Mouse (Mus musculus) spleen, embryonic (tissue): ENCODE data around the gene Gsk3a.

Experiments used
- CTCF ChIA-PET: fragments of 350-600 bp; sonication (Branson Sonifier 250); formaldehyde crosslinking; loops from one replicate; lab custom pipeline; 2022; lab: Charles Lee

The Gsk3a gene

DNA sequence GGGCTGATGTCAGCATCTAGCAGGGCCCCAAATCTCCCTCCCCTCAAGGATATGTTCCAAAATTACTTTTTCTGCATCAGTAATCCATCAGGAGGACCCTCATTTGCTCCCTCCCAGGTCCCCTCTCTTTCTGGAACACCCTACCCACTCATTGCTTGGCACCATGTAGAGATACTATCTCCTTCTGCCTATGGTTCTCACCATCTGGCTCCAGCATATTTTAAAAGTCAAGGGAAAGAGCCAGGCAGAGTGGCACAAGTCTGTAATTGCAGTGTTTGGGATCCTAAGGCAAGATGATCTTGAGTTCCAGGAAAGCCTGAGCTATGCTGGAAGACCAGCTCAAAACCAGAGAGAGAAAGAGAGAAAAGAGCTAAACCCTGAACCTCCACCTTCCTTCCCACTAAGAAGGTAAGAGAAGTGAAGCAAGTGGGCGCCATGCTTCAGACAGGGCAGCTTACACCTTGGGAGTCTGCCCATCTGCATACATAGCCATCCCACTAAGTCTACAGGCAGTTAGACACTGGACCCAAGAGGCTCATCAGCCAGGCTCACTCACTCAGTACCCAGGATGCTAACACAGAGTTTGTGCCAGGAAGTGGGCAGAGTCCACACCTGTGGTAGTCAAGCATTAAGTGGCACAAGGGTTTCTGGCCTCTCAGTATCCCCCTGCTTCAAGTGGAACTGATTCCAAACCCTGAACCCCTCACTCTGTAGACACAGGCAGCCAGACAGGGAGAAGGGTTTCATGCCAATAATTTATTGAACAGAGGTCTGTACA lies 9.9 kb downstream of the Gsk3a start:
- CTCF ChIA-PET, result no interaction called here

DNA sequence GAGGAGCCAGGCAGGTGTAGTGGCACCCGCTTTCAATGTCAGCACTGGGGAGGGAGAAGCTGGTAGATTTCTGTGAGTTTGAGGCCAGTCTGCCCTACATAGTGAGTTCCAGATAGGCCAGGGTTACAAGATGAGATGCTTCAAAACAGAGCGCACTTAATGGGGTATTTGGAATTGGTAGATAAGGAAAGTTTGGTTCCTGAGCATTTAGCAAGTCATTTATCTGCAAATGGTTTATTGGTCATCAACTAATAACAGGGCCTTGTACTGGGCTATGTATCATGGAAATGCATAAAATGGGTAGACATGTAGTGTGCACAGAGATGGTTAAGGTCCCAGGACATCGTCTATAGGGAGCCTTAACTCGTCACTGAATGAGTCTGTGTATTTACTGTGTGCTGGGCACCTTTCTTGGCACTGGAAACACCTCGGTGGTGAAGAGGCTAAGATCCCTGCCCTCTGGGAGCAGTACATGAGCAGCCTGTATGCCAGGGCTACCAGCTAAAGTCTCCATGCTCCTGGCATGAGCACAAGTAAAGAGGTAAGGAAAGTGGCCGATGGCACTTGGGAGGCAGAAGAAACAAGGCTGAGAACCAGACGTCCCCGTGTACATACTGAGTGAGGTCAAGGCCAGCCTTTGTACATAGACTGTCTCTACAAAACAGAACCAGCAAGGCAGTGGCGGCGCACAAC lies 15.2 kb downstream of the Gsk3a start:
- CTCF ChIA-PET, result no interaction called here

DNA sequence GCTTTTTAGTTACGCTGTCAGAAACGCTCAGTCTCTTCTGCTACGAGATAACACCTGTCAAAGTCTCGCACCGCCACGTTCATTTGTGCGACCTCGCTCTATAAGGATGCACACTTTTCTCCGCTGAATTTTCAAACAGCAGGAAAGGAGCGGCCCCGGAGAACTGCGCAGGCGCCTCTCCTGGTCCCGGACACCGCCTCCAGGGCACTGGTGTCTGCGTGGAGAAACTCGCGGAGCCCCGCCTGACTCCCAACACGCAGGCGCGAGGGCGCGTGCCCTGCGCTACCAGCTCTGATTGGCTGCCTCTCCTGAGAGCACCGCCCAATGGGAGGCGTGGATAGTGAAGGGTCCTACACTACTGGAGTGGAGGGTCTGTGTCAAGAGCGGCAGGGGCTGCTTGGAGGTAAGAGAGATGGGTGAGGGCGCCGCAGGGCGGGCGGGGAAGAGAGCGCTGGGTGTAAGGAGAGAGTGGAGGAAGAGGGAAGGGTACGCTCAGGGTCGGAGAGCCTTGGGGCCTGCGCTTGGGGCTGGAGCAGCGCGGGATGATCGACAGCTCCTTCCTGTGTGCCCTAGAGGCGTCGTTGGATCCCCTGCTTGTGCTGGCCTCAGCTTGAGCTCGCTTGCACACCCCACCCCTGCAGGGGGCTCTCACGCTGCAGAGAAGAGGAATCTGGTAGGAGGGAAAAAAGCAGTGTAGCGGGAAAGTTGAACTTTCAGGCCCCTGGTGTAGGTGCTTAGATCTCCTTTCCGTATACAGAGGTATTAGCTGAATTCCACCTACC lies 16.4 kb downstream of the Gsk3a start, which contains the start of gene Zfp526:
Gene Zfp526 (plus strand): TSS at position 324 of the 782 bp plus-strand sequence.
- CTCF ChIA-PET, result no interaction called here

DNA sequence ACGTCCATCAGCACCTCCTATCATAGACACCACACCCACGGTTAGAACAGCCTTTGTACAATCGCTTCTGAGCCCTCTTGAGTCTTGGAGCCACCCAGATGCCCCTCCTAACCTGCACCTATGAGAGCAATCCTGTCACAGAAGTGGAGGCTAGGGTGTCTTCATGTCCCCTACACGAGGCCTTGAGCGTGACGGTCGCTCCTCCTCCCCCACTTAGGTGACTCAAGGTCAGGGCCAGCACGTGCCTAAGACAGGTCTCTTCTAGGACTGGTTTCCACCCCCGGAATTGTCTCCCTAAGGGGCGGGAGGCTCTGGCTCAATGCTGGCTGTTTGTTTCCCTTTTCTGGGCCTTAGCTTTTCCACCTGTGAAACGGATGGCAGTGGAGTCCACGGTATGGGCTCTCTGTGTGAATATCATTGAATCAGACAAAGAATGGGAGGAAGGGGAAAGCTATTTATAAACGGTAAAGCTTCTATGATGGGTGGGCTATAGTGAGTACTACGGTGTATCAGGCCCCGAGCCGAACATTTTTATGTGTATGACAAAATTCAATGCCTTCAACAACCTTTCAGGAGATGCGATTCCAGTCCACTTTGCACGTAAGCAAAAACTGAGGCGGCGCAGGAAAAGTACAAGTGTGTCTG lies 17.1 kb downstream of the Gsk3a start, which contains the start of gene Dedd2:
Gene Dedd2 (minus strand): TSS at position 159 of the 645 bp plus-strand sequence.
- CTCF ChIA-PET, result no interaction called here

DNA sequence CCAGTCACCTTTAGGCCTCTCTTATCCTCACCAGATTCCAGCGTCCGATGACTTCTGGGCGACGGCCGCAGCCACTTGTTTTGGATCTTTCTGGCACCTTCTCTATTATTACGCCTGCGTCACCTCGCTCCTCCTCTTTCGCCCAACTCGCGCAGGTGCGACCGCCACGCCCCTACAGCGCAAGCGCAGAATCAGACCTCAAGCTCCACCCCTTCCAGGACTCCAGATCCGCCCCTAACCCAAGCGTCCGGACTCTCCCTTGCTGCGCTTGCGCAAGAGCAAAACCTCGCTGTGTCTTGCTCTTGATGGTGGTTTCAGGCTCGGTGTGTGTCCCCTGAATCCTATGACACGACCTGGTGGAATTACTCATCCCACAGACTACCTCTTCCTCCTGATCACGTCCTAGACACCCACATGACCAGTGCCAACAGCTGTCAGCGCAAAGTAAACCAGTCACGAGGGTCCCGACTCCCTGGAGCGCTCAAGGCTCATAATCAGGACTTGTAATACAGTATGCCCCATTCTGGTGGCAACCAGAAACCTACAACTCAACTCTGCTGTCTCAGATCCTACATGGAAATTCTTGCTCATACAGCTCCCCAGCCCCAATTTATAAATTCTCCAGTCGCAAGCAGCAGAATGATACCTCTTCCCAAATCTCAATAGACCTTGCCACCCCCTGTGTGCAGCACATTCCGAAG lies 17.7 kb downstream of the Gsk3a start:
- CTCF ChIA-PET, result interaction anchor here (0.9 kb wide), 1 partner anchor 127 kb away, joined by 3 read pairs; no protein-coding TSS in a partner anchor

DNA sequence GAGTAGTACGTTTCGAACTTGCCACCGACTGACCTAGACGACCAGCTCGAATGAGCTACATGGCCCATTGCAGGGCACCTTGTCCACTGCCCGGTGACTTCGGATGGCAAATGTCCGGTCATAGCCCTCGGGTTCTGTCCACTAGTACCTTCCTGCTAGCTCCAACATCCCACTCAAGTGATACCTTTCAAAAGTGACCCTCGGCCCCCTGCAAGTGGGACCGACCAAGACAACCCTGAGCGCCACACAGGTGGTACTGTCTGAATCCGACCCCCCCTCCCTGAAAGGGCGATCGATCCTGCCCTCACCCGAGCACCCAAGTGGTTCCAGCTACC lies 18.3 kb downstream of the Gsk3a start:
- CTCF ChIA-PET, result interaction anchor here (0.9 kb wide), 1 partner anchor 127 kb away, joined by 3 read pairs; no protein-coding TSS in a partner anchor

DNA sequence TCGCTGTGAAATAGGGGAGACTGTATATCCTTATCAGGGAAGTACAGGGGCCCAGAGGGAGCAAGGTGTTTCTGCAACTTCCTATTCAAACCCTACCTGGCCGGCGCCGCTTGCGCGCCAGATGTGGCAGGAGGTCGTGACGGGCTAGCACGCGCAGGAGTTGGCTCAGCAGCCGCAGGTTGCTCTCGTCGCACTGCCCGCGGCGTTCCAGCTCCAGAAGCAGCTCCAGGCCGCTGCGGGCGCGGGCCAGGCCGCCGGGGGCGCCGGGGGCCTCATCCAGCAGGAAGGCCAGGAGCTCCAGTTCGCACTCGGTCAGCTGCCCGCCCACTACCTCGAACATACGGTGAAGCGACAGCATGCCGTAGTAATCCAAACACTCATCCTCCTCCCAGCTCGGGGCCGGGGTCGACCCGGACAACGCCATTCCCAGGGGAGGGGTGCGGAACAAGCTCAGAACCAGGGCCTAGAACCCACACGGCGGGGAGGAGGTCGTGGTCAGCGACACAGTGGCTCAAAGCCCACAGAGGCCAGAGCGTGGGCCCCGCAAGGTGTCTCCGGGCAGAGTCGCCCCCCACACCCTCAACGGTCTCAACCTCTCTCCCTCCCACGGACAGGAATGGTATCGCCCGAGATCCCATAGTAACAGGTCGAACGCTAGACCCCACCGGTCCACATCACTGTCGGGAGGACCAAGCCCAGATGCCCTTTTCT lies 18.8 kb downstream of the Gsk3a start:
- CTCF ChIA-PET, result interaction anchor here (0.7 to 1.5 kb wide), 2 partner anchors 15 to 55 kb away, joined by 3 to 4 read pairs; no protein-coding TSS in a partner anchor

DNA sequence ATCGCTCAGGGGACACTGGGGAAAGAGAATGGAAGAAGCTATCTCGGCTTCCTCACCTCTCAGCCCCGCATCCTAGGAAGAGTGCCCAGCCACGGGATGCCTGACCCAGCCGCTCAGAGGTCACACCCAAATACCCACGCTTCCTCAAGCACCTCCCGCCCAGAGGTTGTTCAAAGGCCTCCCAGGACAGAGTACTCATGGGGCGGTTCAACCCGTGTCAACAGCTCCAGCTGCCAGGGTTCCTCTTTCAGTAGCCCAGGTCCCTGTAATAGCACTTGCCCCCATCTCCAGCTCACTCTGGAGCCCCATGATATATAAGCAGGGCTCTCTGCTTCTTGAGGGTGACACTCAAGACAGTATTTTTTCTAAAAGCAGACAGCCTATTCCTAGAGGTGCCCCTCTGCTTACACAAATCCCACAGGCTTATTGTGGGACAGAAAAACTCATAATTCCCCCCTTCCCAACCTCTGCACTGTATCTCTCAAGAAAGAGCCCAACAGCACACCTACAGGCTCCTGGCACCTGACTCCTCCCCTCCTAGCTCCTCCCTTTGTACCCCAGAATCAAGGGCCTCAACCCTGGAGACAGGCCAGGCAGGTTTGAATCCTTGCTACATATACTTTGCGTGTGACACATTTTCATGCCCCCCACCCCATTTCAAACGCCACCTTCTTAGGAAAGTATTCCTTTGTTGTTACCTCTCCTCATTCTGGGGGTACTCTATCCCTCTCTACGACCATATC lies 19.8 kb downstream of the Gsk3a start:
- CTCF ChIA-PET, result interaction anchor here (1.5 kb wide), 1 partner anchor 56 kb away, joined by 4 read pairs; no protein-coding TSS in a partner anchor

DNA sequence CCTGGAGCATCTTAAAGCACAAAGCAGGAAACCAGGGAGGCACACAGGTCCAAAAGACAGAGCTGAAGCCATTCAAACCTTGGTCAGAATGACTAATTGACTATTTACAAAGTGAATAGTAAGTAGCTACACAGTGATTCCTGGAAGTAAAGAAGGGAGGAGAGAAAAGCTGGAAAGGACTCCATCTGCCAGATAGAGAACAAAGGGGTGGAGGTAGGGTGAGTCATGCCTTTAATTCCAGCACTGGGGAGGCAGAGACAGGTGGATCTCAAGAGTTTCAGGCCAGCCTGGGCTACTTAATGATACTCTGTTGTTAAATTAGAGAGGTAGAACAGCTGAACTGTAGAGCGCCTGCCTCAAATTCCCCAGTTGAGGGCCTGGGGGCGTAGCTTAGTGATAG lies 23.5 kb downstream of the Gsk3a start:
- CTCF ChIA-PET, result no interaction called here

DNA sequence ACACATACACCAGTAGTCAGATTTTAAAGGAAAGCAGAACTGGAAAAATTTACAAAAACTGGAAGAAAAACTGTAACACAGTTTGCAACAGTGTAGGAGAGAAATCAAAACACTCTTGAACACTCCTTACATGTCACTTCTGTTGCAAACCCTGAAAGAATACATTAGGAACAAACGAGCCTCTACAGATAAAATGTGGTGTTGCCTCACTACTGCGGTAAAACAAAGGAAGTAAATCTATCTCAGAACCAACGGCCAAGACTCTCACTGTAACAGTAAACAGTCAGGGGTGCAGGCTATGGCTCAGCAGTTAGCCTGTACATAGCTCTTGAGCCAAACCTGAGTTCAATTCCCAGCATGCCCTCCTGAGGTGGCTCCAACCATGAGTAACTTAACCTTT lies 24.6 kb downstream of the Gsk3a start:
- CTCF ChIA-PET, result interaction anchor here (0.5 kb wide), 1 partner anchor 45 kb away, joined by 8 read pairs; no protein-coding TSS in a partner anchor

DNA sequence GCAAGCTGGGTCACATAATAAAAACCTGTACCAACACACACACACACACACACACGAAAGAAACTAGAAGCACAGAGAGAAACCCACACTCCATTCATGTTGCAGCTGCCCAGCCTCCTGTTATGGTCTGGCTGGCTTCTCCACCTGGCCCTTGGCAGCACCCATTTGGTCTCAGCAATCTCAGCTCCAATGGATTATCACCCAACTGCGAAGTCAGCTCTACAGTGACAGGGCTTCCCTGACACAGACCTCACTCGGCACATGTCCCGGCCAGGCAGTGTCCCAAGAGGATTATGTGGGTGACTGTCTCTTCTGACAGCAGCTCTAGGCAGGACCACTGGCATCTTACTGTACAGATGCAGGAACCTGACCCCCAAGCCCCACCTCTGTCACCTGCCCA lies 27.2 kb downstream of the Gsk3a start:
- CTCF ChIA-PET, result interaction anchor here (0.7 kb wide), 1 partner anchor 110 kb away, joined by 6 read pairs; no protein-coding TSS in a partner anchor

DNA sequence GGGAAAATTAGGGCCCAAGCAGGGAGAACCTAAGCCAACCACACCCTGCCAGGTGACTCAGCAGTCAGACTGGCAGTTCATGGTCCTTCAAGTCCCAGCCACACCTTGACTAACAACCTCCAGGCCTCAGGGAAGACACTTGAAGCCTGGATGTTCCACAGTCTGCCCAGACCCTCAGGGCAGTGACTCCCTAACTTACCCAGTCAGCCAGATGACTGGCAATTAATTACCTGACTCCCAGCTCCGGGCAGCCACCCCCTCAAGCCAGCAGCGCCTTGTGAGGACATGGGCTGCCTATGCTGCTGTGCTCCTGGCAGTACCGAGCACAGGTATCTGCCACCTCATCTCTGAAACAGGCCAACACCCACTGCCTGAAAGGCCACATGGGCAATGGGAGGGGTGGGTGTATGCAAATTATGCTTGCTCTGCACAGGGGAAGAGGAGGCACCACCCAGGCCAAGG lies 28.5 kb downstream of the Gsk3a start:
- CTCF ChIA-PET, result no interaction called here

DNA sequence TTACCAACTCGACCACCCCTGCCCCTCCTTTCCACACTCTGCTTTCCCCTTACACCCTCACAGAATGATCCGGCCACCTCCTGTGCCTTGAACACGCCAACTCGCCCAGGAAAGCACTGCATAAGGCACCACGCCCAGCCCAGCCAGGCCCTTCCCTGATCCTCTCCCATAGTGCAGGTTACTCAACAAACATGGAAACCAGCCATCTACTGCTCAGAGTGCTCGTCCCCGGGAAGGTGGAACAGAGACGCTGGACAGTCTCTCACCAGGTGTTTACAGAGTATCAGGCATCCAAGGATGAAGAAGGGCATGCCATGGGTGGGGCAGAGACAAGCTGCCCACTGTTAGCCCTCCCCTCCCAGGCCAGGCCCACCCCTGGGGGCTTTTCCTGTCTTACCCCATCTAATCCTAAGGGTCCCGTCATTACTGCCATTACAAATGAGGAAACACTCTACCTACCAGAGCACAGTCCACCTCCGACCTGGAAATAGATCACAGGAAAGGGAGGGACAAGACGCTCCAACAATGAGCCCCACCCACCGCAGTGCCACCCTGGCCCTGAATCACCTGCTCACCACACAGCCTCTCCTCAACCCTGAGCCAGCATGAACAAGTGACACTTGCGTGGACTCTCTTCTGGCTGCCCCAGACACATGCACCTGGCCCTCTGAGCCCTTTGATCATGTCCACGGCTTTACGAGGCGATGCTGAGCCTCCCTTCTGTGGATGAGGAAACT lies 31.4 kb downstream of the Gsk3a start:
- CTCF ChIA-PET, result no interaction called here

DNA sequence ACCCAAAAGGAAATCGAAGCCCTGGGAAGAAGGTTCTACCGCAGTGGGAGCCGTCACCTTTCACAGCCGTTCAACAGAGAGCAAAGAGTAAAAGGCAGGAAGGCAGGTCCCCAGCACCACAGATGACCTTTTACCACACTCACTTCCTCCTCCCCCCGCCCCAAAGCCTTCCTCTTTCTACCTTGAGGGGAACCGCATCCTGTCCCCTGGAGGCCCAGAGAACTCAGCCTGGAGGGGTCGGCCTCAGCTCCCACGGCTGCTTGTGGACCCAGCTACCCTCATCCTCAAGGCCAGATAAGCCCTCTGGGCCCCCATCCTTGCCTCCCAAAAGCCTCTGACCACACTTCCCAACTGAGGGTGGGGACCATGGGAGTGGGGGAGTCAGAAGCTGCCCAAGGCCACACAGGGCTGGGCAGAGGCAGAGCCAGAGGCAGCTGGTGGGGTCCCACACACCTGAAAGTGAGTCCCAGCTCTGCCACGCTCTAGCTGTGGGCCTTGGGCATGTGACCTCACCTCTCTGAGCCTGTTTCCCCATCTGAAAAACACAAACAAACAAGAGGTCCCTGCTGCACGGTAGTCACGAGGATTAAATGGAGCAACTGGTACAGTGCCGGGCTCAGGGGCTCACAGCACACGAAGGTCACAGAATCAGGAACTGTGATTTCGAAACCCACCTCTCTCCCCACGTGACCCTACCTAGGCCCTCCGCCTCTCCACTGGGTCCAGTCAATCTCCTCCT lies 32.1 kb downstream of the Gsk3a start:
- CTCF ChIA-PET, result interaction anchor here (0.6 kb wide), 1 partner anchor 16 kb away, joined by 4 read pairs; no protein-coding TSS in a partner anchor

DNA sequence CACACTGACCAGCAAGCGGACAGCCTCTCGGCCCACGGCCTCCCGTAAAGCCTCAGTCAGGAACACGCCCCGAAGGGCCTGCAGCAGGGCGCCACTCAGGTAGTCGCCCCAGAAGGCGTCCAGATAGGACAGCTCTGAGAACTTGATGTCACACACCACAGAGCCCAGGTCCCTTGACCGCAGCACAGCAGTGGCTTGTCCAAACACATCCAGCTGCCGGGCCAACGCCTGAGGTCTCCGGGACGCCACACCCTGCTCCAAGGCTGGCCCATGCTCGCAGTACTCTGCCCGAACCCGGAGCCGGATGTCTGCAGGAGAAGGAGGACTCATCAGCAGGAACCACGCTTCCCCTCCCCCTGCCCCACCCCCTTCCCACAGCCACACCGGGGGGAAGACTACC lies 34.0 kb downstream of the Gsk3a start:
- CTCF ChIA-PET, result no interaction called here

DNA sequence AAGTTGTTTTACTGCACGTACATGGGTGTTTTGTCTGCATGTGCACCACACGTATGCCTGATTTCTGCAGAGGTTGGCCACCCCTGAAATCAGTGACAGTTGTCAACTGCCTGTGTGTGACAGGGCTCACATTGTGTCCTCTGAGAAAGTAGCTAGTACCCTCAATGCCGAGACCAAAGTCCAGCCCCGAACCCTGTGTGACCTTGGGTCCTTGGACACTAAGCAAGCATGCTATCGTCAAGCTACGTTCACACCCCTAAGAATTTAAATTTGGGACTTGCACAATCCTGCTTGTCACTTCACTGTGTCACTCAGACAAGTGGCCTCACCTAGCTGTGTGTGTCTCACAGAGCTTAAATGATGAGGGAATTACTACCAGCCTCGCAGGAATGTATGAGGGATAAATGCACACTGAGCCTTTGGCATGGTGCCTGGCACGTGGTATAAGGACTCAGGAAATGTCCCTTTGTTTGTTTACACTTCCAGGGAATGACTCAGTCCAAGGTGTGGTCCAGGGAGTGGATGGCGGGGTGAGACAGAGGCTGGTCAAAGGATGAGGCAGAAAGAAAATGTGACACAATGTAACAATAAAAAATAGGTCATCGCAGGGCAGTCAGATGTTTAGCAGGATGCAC lies 40.1 kb downstream of the Gsk3a start:
- CTCF ChIA-PET, result interaction anchor here (0.7 kb wide), 1 partner anchor 81 kb away, joined by 9 read pairs; no protein-coding TSS in a partner anchor

DNA sequence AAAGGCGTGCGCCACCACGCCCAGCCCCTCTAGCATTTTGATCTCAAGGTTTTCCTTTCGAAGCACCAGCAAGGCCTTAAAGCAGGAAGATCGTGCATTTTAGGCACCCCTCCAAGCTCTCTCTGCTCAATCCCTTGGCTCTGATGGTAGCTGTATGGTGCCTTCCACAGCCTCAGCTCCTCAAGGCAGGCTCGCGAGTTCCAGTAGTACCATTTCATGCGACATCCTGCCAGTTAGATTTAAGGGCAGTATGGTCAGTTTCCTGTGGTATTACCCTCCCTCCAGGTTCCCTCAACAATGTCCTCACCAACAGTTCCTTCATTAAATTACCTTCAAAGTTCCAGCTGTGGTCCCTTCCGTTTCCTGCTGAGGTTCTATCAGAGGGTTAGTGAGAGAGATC lies 41.5 kb downstream of the Gsk3a start:
- CTCF ChIA-PET, result no interaction called here
